Mouse (Mus musculus) heart, embryonic 14.5 days (tissue): ENCODE results near the gene Fyn. TPM values are rescaled to one million over a fixed set of nuclear protein-coding genes. Genes with fewer than 3 reads are reported as not detected.

Experiments
- ATAC-seq: fragments of 200-750 bp; cut with Nextera tagmentation; 2 replicates; pipeline ENCODE4 v1.8.0; 2017; ENCODE audit warnings: low read depth, moderate TSS enrichment; ENCODE audit not compliant: insufficient number of reproducible peaks, insufficient read depth, low FRiP score
- H3K27ac ChIP-seq, 2 experiments: fragments of 200-500 bp in 1 of 2; fragments of 300-500 bp in 1 of 2; sonication (generic) in 1 of 2; replicated peaks in 1 of 2; 2 replicates each; pipeline ENCODE4 v1.5.1; 2012 to 2014; ENCODE audit warnings: low read depth in 2 of 2, low read length in 2 of 2, control low read depth in 1 of 2, mild to moderate bottlenecking in 1 of 2, mixed read lengths in 1 of 2; ENCODE audit not compliant: control insufficient read depth in 1 of 2, insufficient read depth in 1 of 2
- H3K27me3 ChIP-seq: fragments of 300-500 bp; sonication (generic); 2 replicates; pipeline ENCODE4 v1.6.1; 2014; ENCODE audit warnings: mild to moderate bottlenecking, low read length, control low read depth; ENCODE audit not compliant: control insufficient read depth, insufficient read depth
- H3K36me3 ChIP-seq: fragments of 300-500 bp; sonication (generic); 2 replicates; pipeline ENCODE4 v1.6.1; 2014; ENCODE audit warnings: mild to moderate bottlenecking, control low read depth, low read length, mixed read lengths; ENCODE audit not compliant: control insufficient read depth, insufficient read depth
- H3K4me1 ChIP-seq, 2 experiments: fragments of 200-500 bp in 1 of 2; fragments of 300-500 bp in 1 of 2; sonication (generic) in 1 of 2; 2 replicates each; pipeline ENCODE4 v1.6.1; 2012 to 2014; ENCODE audit warnings: low read length in 2 of 2, control low read depth in 1 of 2, mixed read lengths in 1 of 2; ENCODE audit not compliant: control insufficient read depth in 2 of 2, insufficient read depth in 2 of 2
- H3K4me2 ChIP-seq: fragments of 300-500 bp; sonication (generic); 2 replicates; pipeline ENCODE4 v1.6.1; 2014; ENCODE audit warnings: mild to moderate bottlenecking, low read length
- H3K4me3 ChIP-seq, 2 experiments: fragments of 200-500 bp in 1 of 2; fragments of 300-500 bp in 1 of 2; sonication (generic) in 1 of 2; 2 replicates each; pipeline ENCODE4 v1.5.1; 2012 to 2014; ENCODE audit warnings: low read length in 2 of 2, mild to moderate bottlenecking in 2 of 2, control low read depth in 1 of 2, low read depth in 1 of 2, moderate library complexity in 1 of 2; ENCODE audit not compliant: control insufficient read depth in 1 of 2, insufficient read depth in 1 of 2
- H3K9ac ChIP-seq: fragments of 300-500 bp; sonication (generic); 2 replicates; pipeline ENCODE4 v1.6.1; 2014; ENCODE audit warnings: mild to moderate bottlenecking, low read length
- H3K9me3 ChIP-seq: fragments of 300-500 bp; sonication (generic); 2 replicates; pipeline ENCODE4 v1.6.1; 2016; ENCODE audit warnings: low read length, control low read depth; ENCODE audit not compliant: control insufficient read depth
- WGBS: fragments of 180-500 bp; shearing (Covaris S2); extraction: QIAGEN DNeasy Blood & Tissue Kit; methylation state at CpG from one replicate; pipeline ENCODE4 v1.1.7; 2014; 5-methylcytosine and 5-hydroxymethylcytosine counted together
- polyA plus RNA-seq: library from polyadenylated mRNA; unstranded; fragments of >200 nt; fragmentation: Nextera tagmentation; extraction: Ambion mirVana; gene quantifications from 2 replicates; pipeline ENCODE4 v1.2.1, GENCODE M21; 2014

Gene Fyn
- polyA plus RNA-seq, 1 experiment from 2014 or later = 20.3 TPM

- peak overlapping the region in 1 of 2 experiments; percentile 63; a peak in 1 of 4 replicates for H3K27ac ChIP-seq
- no peak for ATAC-seq
Measured at GRCm38 (mm10) chr10:39451918-39452624, 83.4 kb downstream of the Fyn start.

GRCm38 (mm10) chr10:39455344-39455743 is 86.7 kb downstream of the Fyn start:
- peaks cover 20 to 55% of the 10 kb centered on the region in 2 experiments for H3K4me1 ChIP-seq
- WGBS = 62% methylated on average over 4 of the region's 4 CpGs
- no peaks in the 10 kb centered on the region for H3K9me3 ChIP-seq
- H3K27me3 ChIP-seq = no peaks in the 10 kb centered on the region
- ATAC-seq = no peak
- H3K4me2 ChIP-seq = no peak overlapping the region
- H3K27ac ChIP-seq = no peak overlapping the region
- no peak overlapping the region for H3K9ac ChIP-seq
- no peaks in the 10 kb centered on the region for H3K36me3 ChIP-seq
- H3K4me3 ChIP-seq = no peak overlapping the region

More at GRCm38 (mm10) chr10:39451918-39452624, 83.4 kb downstream of the Fyn start:
- no peaks in the 10 kb centered on the region for H3K9me3 ChIP-seq
- WGBS = 79% methylated on average over 8 of the region's 8 CpGs
- no peak overlapping the region for H3K9ac ChIP-seq
- H3K36me3 ChIP-seq = no peaks in the 10 kb centered on the region
- no peak overlapping the region for H3K4me2 ChIP-seq
- peaks cover 12 to 46% of the 10 kb centered on the region in 2 experiments for H3K4me1 ChIP-seq
- no peak overlapping the region for H3K4me3 ChIP-seq
- no peaks in the 10 kb centered on the region for H3K27me3 ChIP-seq

- H3K9me3 ChIP-seq = no peaks in the 10 kb centered on the region
- no peak for ATAC-seq
- no peaks in the 10 kb centered on the region for H3K27me3 ChIP-seq
- H3K4me2 ChIP-seq = no peak overlapping the region
- H3K36me3 ChIP-seq = no peaks in the 10 kb centered on the region
- 80% methylated on average over 15 of the region's 15 CpGs for WGBS
- H3K4me1 ChIP-seq = peaks cover 18 to 53% of the 10 kb centered on the region in 2 experiments
- no peak overlapping the region for H3K4me3 ChIP-seq
- no peak overlapping the region for H3K27ac ChIP-seq
- no peak overlapping the region for H3K9ac ChIP-seq
Measured at GRCm38 (mm10) chr10:39455857-39456620, 87.4 kb downstream of the Fyn start.

GRCm38 (mm10) chr10:39456776-39457175 is 88.1 kb downstream of the Fyn start:
- Histone ChIP-seq H3K4me3 (no peak overlapping the region), H3K4me2 (no peak overlapping the region), H3K27me3 (no peaks in the 10 kb centered on the region), H3K4me1 (peaks cover 14 to 46% of the 10 kb centered on the region in 2 experiments), H3K36me3 (no peaks in the 10 kb centered on the region), H3K9ac (no peak overlapping the region), H3K9me3 (no peaks in the 10 kb centered on the region), H3K27ac (no peak overlapping the region)
- no peak for ATAC-seq
- WGBS = 87% methylated on average over 6 of the region's 6 CpGs

GRCm38 (mm10) chr10:39457281-39457680 is 88.6 kb downstream of the Fyn start:
- 90% methylated on average over 11 of the region's 11 CpGs for WGBS
- Histone ChIP-seq H3K36me3 (no peaks in the 10 kb centered on the region), H3K4me2 (no peak overlapping the region), H3K27me3 (no peaks in the 10 kb centered on the region), H3K4me3 (no peak overlapping the region), H3K9ac (no peak overlapping the region), H3K4me1 (peaks cover 16 to 49% of the 10 kb centered on the region in 2 experiments), H3K27ac (no peak overlapping the region), H3K9me3 (no peaks in the 10 kb centered on the region)
- ATAC-seq = no peak

- WGBS = 36% methylated on average over 13 of the region's 13 CpGs
- Histone ChIP-seq H3K4me1 (peaks cover 18 to 44% of the 10 kb centered on the region in 2 experiments), H3K27me3 (no peaks in the 10 kb centered on the region), H3K4me2 (peak overlapping the region; percentile 22; the same call in 1 of the 2 replicates), H3K36me3 (no peaks in the 10 kb centered on the region), H3K9ac (no peak overlapping the region), H3K4me3 (no peak overlapping the region), H3K27ac (peak overlapping the region in 1 of 2 experiments; percentile 30; a peak in 2 of 4 replicates), H3K9me3 (no peaks in the 10 kb centered on the region)
- peak; percentile 62 for ATAC-seq
Measured at GRCm38 (mm10) chr10:39458766-39459699, 90.4 kb downstream of the Fyn start.

GRCm38 (mm10) chr10:39460621-39461020 is 92.0 kb downstream of the Fyn start:
- no peak overlapping the region for H3K27ac ChIP-seq
- peaks cover 18 to 38% of the 10 kb centered on the region in 2 experiments for H3K4me1 ChIP-seq
- H3K4me3 ChIP-seq = no peak overlapping the region
- ATAC-seq = no peak
- no peaks in the 10 kb centered on the region for H3K27me3 ChIP-seq
- H3K9me3 ChIP-seq = no peaks in the 10 kb centered on the region
- WGBS = 80% methylated on average over 2 of the region's 2 CpGs
- H3K4me2 ChIP-seq = no peak overlapping the region
- no peaks in the 10 kb centered on the region for H3K36me3 ChIP-seq
- no peak overlapping the region for H3K9ac ChIP-seq
